Mouse (Mus musculus) G1E (cell line): ENCODE results near the gene Hoxd3.

Source experiments
- CTCF ChIP-seq: IDR thresholded peaks from 2 replicates; pipeline ENCODE4 v1.5.1; 2012; ENCODE audit warnings: low read depth, low read length, inconsistent platforms, mixed read lengths
- GATA1 ChIP-seq: IDR thresholded peaks from 2 replicates; pipeline ENCODE4 v1.6.1; 2012; ENCODE audit warnings: borderline replicate concordance, low read length, inconsistent platforms, mixed read lengths
- GATA2 ChIP-seq: IDR thresholded peaks from 2 replicates; pipeline ENCODE4 v1.6.1; 2012; ENCODE audit warnings: low read depth, low read length, inconsistent platforms, borderline replicate concordance
- POLR2AphosphoS5 ChIP-seq: IDR thresholded peaks from 2 replicates; pipeline ENCODE4 v1.6.1; 2012; ENCODE audit warnings: low read depth, low read length, inconsistent platforms; ENCODE audit not compliant: insufficient replicate concordance
- TAL1 ChIP-seq: conservative IDR thresholded peaks from 2 replicates; pipeline ENCODE4 v1.6.1; 2012; ENCODE audit warnings: low read depth, low read length, inconsistent platforms, mixed read lengths

DNA sequence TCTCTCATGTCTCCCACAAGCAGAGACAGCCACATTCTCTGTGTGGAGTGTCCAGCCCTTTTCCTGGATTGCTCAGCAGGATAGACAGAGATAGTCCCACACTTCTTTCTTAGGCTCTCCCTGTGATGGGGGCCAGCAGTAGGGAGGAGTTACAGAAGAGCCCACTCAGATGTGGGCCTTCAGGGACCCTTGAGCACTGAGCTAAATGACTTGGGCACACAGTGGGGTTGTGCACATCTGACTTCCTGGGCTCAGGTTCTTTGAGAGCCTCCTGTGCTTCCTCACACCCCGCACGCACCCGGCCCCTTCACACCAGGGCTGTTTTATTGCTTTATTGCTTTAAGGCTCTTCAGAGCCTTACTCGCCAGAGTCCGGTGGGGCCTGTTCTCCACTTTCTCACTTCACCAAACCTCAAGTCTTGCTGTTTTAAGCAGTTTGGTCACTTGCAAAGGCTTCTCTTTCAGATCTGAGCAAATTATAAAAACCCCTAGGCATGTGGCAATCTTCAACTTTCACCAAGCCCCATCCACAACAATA, 9.3 kb downstream of the Hoxd3 start:
- no peak for TF ChIP-seq TAL1
- no peak for TF ChIP-seq GATA1
- no peak for TF ChIP-seq CTCF
- no peak for TF ChIP-seq POLR2AphosphoS5
- TF ChIP-seq GATA2: no peak
